Mouse (Mus musculus) B cell, adult 2 months (primary cell): ENCODE results near the gene Olfr1196.
"Not testable (repeated sequence)": the region's sequence is repeated elsewhere in the genome, so short reads cannot be mapped to it uniquely, and the experiment has no call there.

Source experiments
- DNase-seq, 2 experiments: peaks; one replicate each; pipeline ENCODE4 v3.0.0; 2022

Gene Olfr1196

GRCm38 (mm10) chr2:88704497-88704896, at the start of gene Olfr1196:
Gene Olfr1196, minus strand, starts transcription at chr2:88704597.
- DNase-seq, result no peak

DNA sequence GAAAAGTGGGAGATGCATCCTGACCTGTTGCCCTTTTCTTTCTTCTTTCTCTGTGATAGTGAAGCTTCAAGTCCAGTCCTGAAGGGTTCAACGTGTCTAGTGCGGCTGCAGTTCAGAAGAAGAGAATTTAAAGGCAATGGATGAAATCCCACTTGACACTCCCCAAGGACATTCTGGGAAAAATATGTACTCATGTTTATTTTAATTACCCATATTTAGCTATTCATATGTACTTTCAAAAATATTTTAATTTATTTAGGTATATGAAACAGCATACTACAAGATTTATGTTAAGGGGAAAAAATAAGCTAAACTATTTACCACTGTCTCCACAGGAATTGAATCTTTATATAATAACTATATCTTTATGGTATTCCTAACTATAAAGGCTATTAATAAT, 46.9 kb upstream of the Olfr1196 start, which contains the start of gene Olfr1198:
Gene Olfr1198 (minus strand): TSS at position 101 of the 400 bp plus-strand sequence.
- DNase-seq, result no peak

- no peak for DNase-seq
Measured at GRCm38 (mm10) chr2:88743379-88743778, 39.0 kb upstream of the Olfr1196 start.

- no peak for DNase-seq
Measured at GRCm38 (mm10) chr2:88732266-88732665, 27.9 kb upstream of the Olfr1196 start, which contains the start of gene Olfr1197. Gene Olfr1197, minus strand, starts transcription at chr2:88732366.

DNA sequence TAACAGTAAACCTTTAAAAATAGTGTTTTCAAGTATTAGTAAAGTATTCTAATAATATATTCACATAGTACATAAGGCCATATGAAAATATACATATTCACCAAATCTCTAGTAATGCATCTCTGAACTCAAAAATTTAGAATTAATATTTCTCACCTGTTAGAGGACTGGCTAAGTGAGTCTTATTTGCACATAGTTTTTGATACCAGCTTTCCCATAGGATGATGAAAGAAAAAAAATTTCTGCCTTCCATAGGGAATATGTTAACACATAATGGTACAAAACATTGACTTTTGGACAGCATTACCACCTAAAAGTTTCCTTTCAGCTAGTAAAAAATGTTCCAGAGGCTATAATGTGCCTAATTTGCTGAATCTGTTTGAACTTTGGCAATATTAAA, 15.3 kb downstream of the Olfr1196 start, which contains the start of gene Olfr1195:
Gene Olfr1195 (minus strand): TSS at position 101 of the 400 bp plus-strand sequence.
- DNase-seq, result no peak

GRCm38 (mm10) chr2:88675328-88675727, 29.1 kb downstream of the Olfr1196 start, which contains the start of gene Olfr1193:
Gene Olfr1193, plus strand, starts transcription at chr2:88675628.
- not testable (repeated sequence) for DNase-seq

DNA sequence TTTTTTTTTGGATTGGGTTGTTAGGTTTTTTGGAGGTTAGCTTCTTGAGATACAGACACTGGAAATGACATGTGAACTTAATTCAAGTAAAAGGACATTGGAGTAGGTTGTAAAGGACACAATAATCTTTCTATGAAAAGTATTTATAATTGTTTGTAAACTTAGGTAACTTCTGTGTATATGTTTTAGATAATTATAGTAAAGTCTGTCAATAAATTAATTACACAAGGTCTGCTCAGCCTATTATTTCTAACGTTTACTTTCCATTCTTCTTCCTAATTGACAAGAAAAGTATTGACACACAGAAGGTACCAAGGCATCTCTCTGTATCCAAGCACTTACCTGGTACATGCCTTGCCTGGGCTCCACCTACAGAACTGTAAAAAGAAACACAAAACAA, 56.2 kb downstream of the Olfr1196 start, which contains the start of gene Olfr1192-ps1:
Gene Olfr1192-ps1 (plus strand): TSS at position 301 of the 400 bp plus-strand sequence.
- DNase-seq, result no peak
